Mouse (Mus musculus) neural tube, embryonic 14.5 days (tissue): ENCODE data around the gene Upk1a. TPM values are rescaled to one million over a fixed set of nuclear protein-coding genes. Genes with fewer than 3 reads are reported as not detected.
A peak's percentile ranks its signal among the peaks of the same experiment; 100 is the strongest.

ENCODE experiments used
- ATAC-seq: fragments of 200-750 bp; cut with Nextera tagmentation; 2 replicates; pipeline ENCODE4 v1.8.0; 2017; ENCODE audit warnings: low read depth, mild to moderate bottlenecking, moderate TSS enrichment, moderate library complexity
- H3K27ac ChIP-seq: fragments of 300-500 bp; sonication (generic); 2 replicates; pipeline ENCODE4 v1.5.1; 2014; ENCODE audit warnings: low read depth, mild to moderate bottlenecking, control low read depth, low read length, moderate library complexity, mixed read lengths
- H3K27me3 ChIP-seq: fragments of 300-500 bp; sonication (generic); 2 replicates; pipeline ENCODE4 v1.6.1; 2014; ENCODE audit warnings: low read length; ENCODE audit not compliant: control insufficient read depth, insufficient read depth
- H3K36me3 ChIP-seq: fragments of 300-500 bp; sonication (generic); 2 replicates; pipeline ENCODE4 v1.6.1; 2014; ENCODE audit warnings: low read length, mixed read lengths; ENCODE audit not compliant: control insufficient read depth, insufficient read depth
- H3K4me1 ChIP-seq: fragments of 300-500 bp; sonication (generic); 2 replicates; pipeline ENCODE4 v1.6.1; 2014; ENCODE audit warnings: low read length; ENCODE audit not compliant: control insufficient read depth, insufficient read depth
- H3K4me2 ChIP-seq: fragments of 300-500 bp; sonication (generic); 2 replicates; pipeline ENCODE4 v1.6.1; 2014; ENCODE audit warnings: mild to moderate bottlenecking, low read depth, low read length, control low read depth
- H3K4me3 ChIP-seq: fragments of 300-500 bp; sonication (generic); 2 replicates; pipeline ENCODE4 v1.5.1; 2014; ENCODE audit warnings: low read depth, low read length, control low read depth, mixed read lengths
- H3K9ac ChIP-seq: fragments of 300-500 bp; sonication (generic); replicated peaks from 2 replicates; pipeline ENCODE4 v1.6.1; 2014; ENCODE audit warnings: low read depth, mild to moderate bottlenecking, control low read depth, low read length, mixed read lengths
- H3K9me3 ChIP-seq: fragments of 300-500 bp; sonication (generic); 2 replicates; pipeline ENCODE4 v1.6.1; 2016; ENCODE audit warnings: low read length; ENCODE audit not compliant: control insufficient read depth
- WGBS: fragments of 180-500 bp; shearing (Covaris S2); extraction: QIAGEN DNeasy Blood & Tissue Kit; methylation state at CpG from one replicate; pipeline ENCODE4 v1.1.7; 2014; 5-methylcytosine and 5-hydroxymethylcytosine counted together
- polyA plus RNA-seq: library from polyadenylated mRNA; unstranded; fragments of >200 nt; fragmentation: Nextera tagmentation; extraction: Ambion mirVana; gene quantifications from 2 replicates; pipeline ENCODE4 v1.2.1, GENCODE M21; 2014

The Upk1a gene
- polyA plus RNA-seq: 0.43 and 0.62 TPM in 2 replicates

- no peak within 1 kb of the TSS for H3K4me3 ChIP-seq
- no peak within 1 kb of the TSS for H3K9ac ChIP-seq
- H3K9me3 ChIP-seq: no peaks in the 10 kb centered on the region
- no peak within 1 kb of the TSS for H3K27ac ChIP-seq
- WGBS: 68% methylated on average over 8 of the region's 8 CpGs
- no peak within 1 kb of the TSS for H3K4me2 ChIP-seq
- H3K36me3 ChIP-seq: peaks cover 15% of the 10 kb centered on the region
- H3K4me1 ChIP-seq: no peaks in the 10 kb centered on the region
- no peaks in the 10 kb centered on the region for H3K27me3 ChIP-seq
- no peak for ATAC-seq
Observed at GRCm38 (mm10) chr7:30612654-30613402, at the start of gene Upk1a. Gene Upk1a, minus strand, starts transcription at chr7:30612847.

- Histone ChIP-seq H3K4me3 (peak within 1 kb of the TSS; percentile 86), H3K27ac (peak within 1 kb of the TSS; percentile 73), H3K36me3 (peaks cover 33% of the 10 kb centered on the region), H3K9ac (peak within 1 kb of the TSS; percentile 89), H3K4me1 (peaks cover 7% of the 10 kb centered on the region; the same call in 1 of the 2 replicates), H3K9me3 (no peaks in the 10 kb centered on the region), H3K4me2 (peak within 1 kb of the TSS; percentile 86), H3K27me3 (no peaks in the 10 kb centered on the region)
- WGBS: under 1% methylated on average over 59 of the region's 59 CpGs
- peak; percentile 100 for ATAC-seq
Observed at GRCm38 (mm10) chr7:30649591-30650540, 37.2 kb upstream of the Upk1a start, which contains the start of gene Rbm42. Gene Rbm42, minus strand, starts transcription at chr7:30650317.

GRCm38 (mm10) chr7:30639083-30639482 is 26.4 kb upstream of the Upk1a start:
- Histone ChIP-seq H3K27me3 (peaks cover 22% of the 10 kb centered on the region), H3K9ac (no peak overlapping the region), H3K4me1 (no peaks in the 10 kb centered on the region), H3K4me2 (no peak overlapping the region), H3K27ac (no peak overlapping the region), H3K9me3 (no peaks in the 10 kb centered on the region), H3K36me3 (peaks cover 28% of the 10 kb centered on the region), H3K4me3 (no peak overlapping the region)
- 19% methylated on average over 4 of the region's 4 CpGs for WGBS
- no peak for ATAC-seq

GRCm38 (mm10) chr7:30636395-30636794 is 23.7 kb upstream of the Upk1a start:
- Histone ChIP-seq H3K9ac (no peak overlapping the region), H3K4me2 (no peak overlapping the region), H3K4me3 (no peak overlapping the region), H3K36me3 (peaks cover 5% of the 10 kb centered on the region; the same call in 1 of the 2 replicates), H3K27me3 (peaks cover 27% of the 10 kb centered on the region), H3K9me3 (no peaks in the 10 kb centered on the region), H3K27ac (no peak overlapping the region), H3K4me1 (no peaks in the 10 kb centered on the region)
- ATAC-seq: no peak
- WGBS: 32% methylated on average over 11 of the region's 11 CpGs

- H3K27ac ChIP-seq: no peak within 1 kb of the TSS
- 0 out of 2 replicates have a peak within 1 kb of the TSS, but pooled peaks have one; percentile 13 for H3K4me3 ChIP-seq
- no peaks in the 10 kb centered on the region for H3K9me3 ChIP-seq
- WGBS: 3% methylated on average over 5 of the region's 5 CpGs
- no peaks in the 10 kb centered on the region for H3K4me1 ChIP-seq
- peaks cover 28% of the 10 kb centered on the region for H3K27me3 ChIP-seq
- no peak for ATAC-seq
- no peaks in the 10 kb centered on the region for H3K36me3 ChIP-seq
- H3K4me2 ChIP-seq: peak within 1 kb of the TSS; percentile 16; the same call in 1 of the 2 replicates
- no peak within 1 kb of the TSS for H3K9ac ChIP-seq
Observed at GRCm38 (mm10) chr7:30635752-30636151, 23.1 kb upstream of the Upk1a start, which contains the start of gene Etv2. Gene Etv2, minus strand, starts transcription at chr7:30635852.

GRCm38 (mm10) chr7:30634621-30635020 is 22.0 kb upstream of the Upk1a start:
- H3K9me3 ChIP-seq: no peaks in the 10 kb centered on the region
- under 1% methylated on average over 20 of the region's 20 CpGs for WGBS
- 0 out of 2 replicates have a peak overlapping the region, but pooled peaks have one; percentile 13 for H3K4me3 ChIP-seq
- peaks cover 28% of the 10 kb centered on the region for H3K27me3 ChIP-seq
- ATAC-seq: peak; percentile 74
- H3K9ac ChIP-seq: no peak overlapping the region
- no peaks in the 10 kb centered on the region for H3K36me3 ChIP-seq
- H3K4me2 ChIP-seq: peak overlapping the region; percentile 16; the same call in 1 of the 2 replicates
- H3K27ac ChIP-seq: no peak overlapping the region
- no peaks in the 10 kb centered on the region for H3K4me1 ChIP-seq

- Histone ChIP-seq H3K9ac (no peak overlapping the region), H3K4me2 (no peak overlapping the region), H3K27me3 (peaks cover 28% of the 10 kb centered on the region), H3K4me3 (no peak overlapping the region), H3K4me1 (no peaks in the 10 kb centered on the region), H3K27ac (no peak overlapping the region), H3K36me3 (no peaks in the 10 kb centered on the region), H3K9me3 (no peaks in the 10 kb centered on the region)
- WGBS: 4% methylated on average over 27 of the region's 27 CpGs
- ATAC-seq: no peak
Observed at GRCm38 (mm10) chr7:30633762-30634412, 21.2 kb upstream of the Upk1a start.

GRCm38 (mm10) chr7:30629013-30629412 is 16.4 kb upstream of the Upk1a start:
- no peak overlapping the region for H3K4me2 ChIP-seq
- no peak overlapping the region for H3K4me3 ChIP-seq
- no peak overlapping the region for H3K27ac ChIP-seq
- no peaks in the 10 kb centered on the region for H3K36me3 ChIP-seq
- peaks cover 9% of the 10 kb centered on the region; the same call in 1 of the 2 replicates for H3K4me1 ChIP-seq
- H3K27me3 ChIP-seq: peaks cover 7% of the 10 kb centered on the region
- no peak for ATAC-seq
- H3K9ac ChIP-seq: no peak overlapping the region
- H3K9me3 ChIP-seq: no peaks in the 10 kb centered on the region
